Mouse (Mus musculus): ENCODE data around the gene Trpm5. TPM values are rescaled to one million over a fixed set of nuclear protein-coding genes. Genes with fewer than 3 reads are reported as not detected.

The Trpm5 gene
- total RNA-seq, 1 experiment: 1.0 TPM

GRCm38 (mm10) chr7:143044826-143045206 lies 49.6 kb downstream of the Trpm5 start:
- Histone ChIP-seq H3K36me3 (ENCODE audit: control insufficient read depth, insufficient read depth, low read length, poor library complexity, severe bottlenecking) (no peaks in the 10 kb centered on the region; the same call in 1 of the 2 replicates), H3K4me1 (ENCODE audit: control insufficient read depth in 2 of 2, insufficient read depth in 2 of 2, low read length in 2 of 2, poor library complexity in 1 of 2) (0 out of 4 replicates have a peak, but pooled peaks cover 0 to 2% of the 10 kb centered on the region in 2 experiments), H3K27ac (ENCODE audit: insufficient read depth, low read depth, low read length, poor library complexity, severe bottlenecking) (no peak overlapping the region), H3K9me3 (ENCODE audit: control insufficient read depth, insufficient read depth, low read depth, low read length) (no peaks in the 10 kb centered on the region), H3K9ac (ENCODE audit: insufficient read depth, low read depth, low read length, poor library complexity, severe bottlenecking) (no peak overlapping the region), H3K4me3 (ENCODE audit: insufficient read depth in 1 of 2, low read depth in 1 of 2, low read length in 2 of 2, poor library complexity in 1 of 2, severe bottlenecking in 1 of 2) (no peak overlapping the region)
- TF ChIP-seq CHD2 (IDR thresholded peaks at IDR 0.05; ENCODE audit: low read depth, low read length): no peak
- in situ Hi-C loops (cut with MboI; ENCODE audit: low sequenced_read_pairs in 2 of 2, unreplicated experiment in 2 of 2): no loop called here
- DNase-seq (ENCODE audit: low read depth, low spot score): no peak

- 0 out of 4 replicates have a peak, but pooled peaks cover 0 to under 1% of the 10 kb centered on the region in 2 experiments for H3K4me1 ChIP-seq (ENCODE audit: control insufficient read depth in 2 of 2, insufficient read depth in 2 of 2, low read length in 2 of 2, poor library complexity in 1 of 2)
- no peak for DNase-seq (ENCODE audit: low read depth, low spot score)
- in situ Hi-C loops (cut with MboI; ENCODE audit: low sequenced_read_pairs in 2 of 2, unreplicated experiment in 2 of 2): no loop called here
- no peak overlapping the region for H3K4me3 ChIP-seq (ENCODE audit: insufficient read depth in 1 of 2, low read depth in 1 of 2, low read length in 2 of 2, poor library complexity in 1 of 2, severe bottlenecking in 1 of 2)
- H3K36me3 ChIP-seq (ENCODE audit: control insufficient read depth, insufficient read depth, low read length, poor library complexity, severe bottlenecking): no peaks in the 10 kb centered on the region; the same call in 1 of the 2 replicates
- no peak overlapping the region for H3K9ac ChIP-seq (ENCODE audit: insufficient read depth, low read depth, low read length, poor library complexity, severe bottlenecking)
- H3K27ac ChIP-seq (ENCODE audit: insufficient read depth, low read depth, low read length, poor library complexity, severe bottlenecking): no peak overlapping the region
- no peaks in the 10 kb centered on the region for H3K9me3 ChIP-seq (ENCODE audit: control insufficient read depth, insufficient read depth, low read depth, low read length)
- TF ChIP-seq MAFK (IDR thresholded peaks at IDR 0.05; ENCODE audit: insufficient read depth, low read depth, low read length) (peak; percentile 87), HCFC1 (IDR thresholded peaks at IDR 0.05; ENCODE audit: borderline replicate concordance, insufficient read depth, low read length) (no peak)
Measured at GRCm38 (mm10) chr7:143044049-143044825, 50.2 kb downstream of the Trpm5 start.

GRCm38 (mm10) chr7:143042897-143043300 lies 51.5 kb downstream of the Trpm5 start:
- no peak overlapping the region for H3K4me3 ChIP-seq (ENCODE audit: insufficient read depth in 1 of 2, low read depth in 1 of 2, low read length in 2 of 2, poor library complexity in 1 of 2, severe bottlenecking in 1 of 2)
- H3K36me3 ChIP-seq (ENCODE audit: control insufficient read depth, insufficient read depth, low read length, poor library complexity, severe bottlenecking): no peaks in the 10 kb centered on the region; the same call in 1 of the 2 replicates
- TF ChIP-seq MAFK (IDR thresholded peaks at IDR 0.05; ENCODE audit: insufficient read depth, low read depth, low read length): no peak
- no peak for TF ChIP-seq CHD2 (IDR thresholded peaks at IDR 0.05; ENCODE audit: low read depth, low read length)
- no peak for TF ChIP-seq ZNF384 (IDR thresholded peaks at IDR 0.05; ENCODE audit: low read depth, low read length)
- no peak for TF ChIP-seq ZC3H11A (IDR thresholded peaks at IDR 0.05; ENCODE audit: borderline replicate concordance, low read depth, low read length)
- no peak for TF ChIP-seq HCFC1 (IDR thresholded peaks at IDR 0.05; ENCODE audit: borderline replicate concordance, insufficient read depth, low read length)
- no peak for DNase-seq (ENCODE audit: low read depth, low spot score)
- H3K9ac ChIP-seq (ENCODE audit: insufficient read depth, low read depth, low read length, poor library complexity, severe bottlenecking): no peak overlapping the region
- no peak overlapping the region for H3K27ac ChIP-seq (ENCODE audit: insufficient read depth, low read depth, low read length, poor library complexity, severe bottlenecking)
- in situ Hi-C loops (cut with MboI; ENCODE audit: low sequenced_read_pairs in 2 of 2, unreplicated experiment in 2 of 2): no loop called here
- no peaks in the 10 kb centered on the region for H3K4me1 ChIP-seq (ENCODE audit: control insufficient read depth in 2 of 2, insufficient read depth in 2 of 2, low read length in 2 of 2, poor library complexity in 1 of 2)
- no peaks in the 10 kb centered on the region for H3K9me3 ChIP-seq (ENCODE audit: control insufficient read depth, insufficient read depth, low read depth, low read length)

GRCm38 (mm10) chr7:143042089-143042488 lies 52.4 kb downstream of the Trpm5 start:
- TF ChIP-seq ZNF384 (IDR thresholded peaks at IDR 0.05; ENCODE audit: low read depth, low read length) (no peak), MAFK (IDR thresholded peaks at IDR 0.05; ENCODE audit: insufficient read depth, low read depth, low read length) (no peak), ZC3H11A (IDR thresholded peaks at IDR 0.05; ENCODE audit: borderline replicate concordance, low read depth, low read length) (no peak), CHD2 (IDR thresholded peaks at IDR 0.05; ENCODE audit: low read depth, low read length) (no peak), HCFC1 (IDR thresholded peaks at IDR 0.05; ENCODE audit: borderline replicate concordance, insufficient read depth, low read length) (no peak)
- no peak overlapping the region for H3K9ac ChIP-seq (ENCODE audit: insufficient read depth, low read depth, low read length, poor library complexity, severe bottlenecking)
- no peak overlapping the region for H3K4me3 ChIP-seq (ENCODE audit: insufficient read depth in 1 of 2, low read depth in 1 of 2, low read length in 2 of 2, poor library complexity in 1 of 2, severe bottlenecking in 1 of 2)
- no peak overlapping the region for H3K27ac ChIP-seq (ENCODE audit: insufficient read depth, low read depth, low read length, poor library complexity, severe bottlenecking)
- no peaks in the 10 kb centered on the region for H3K9me3 ChIP-seq (ENCODE audit: control insufficient read depth, insufficient read depth, low read depth, low read length)
- H3K4me1 ChIP-seq (ENCODE audit: control insufficient read depth in 2 of 2, insufficient read depth in 2 of 2, low read length in 2 of 2, poor library complexity in 1 of 2): no peaks in the 10 kb centered on the region
- no peaks in the 10 kb centered on the region; the same call in 1 of the 2 replicates for H3K36me3 ChIP-seq (ENCODE audit: control insufficient read depth, insufficient read depth, low read length, poor library complexity, severe bottlenecking)
- DNase-seq (ENCODE audit: low read depth, low spot score): no peak
- in situ Hi-C loops (cut with MboI; ENCODE audit: low sequenced_read_pairs in 2 of 2, unreplicated experiment in 2 of 2): no loop called here

Measured in ES-E14 (cell line).